Mouse (Mus musculus): ENCODE results near the gene Zbtb12. TPM values are rescaled to one million over a fixed set of nuclear protein-coding genes. Genes with fewer than 3 reads are reported as not detected.
"Not testable (repeated sequence)": the region's sequence is repeated elsewhere in the genome, so short reads cannot be mapped to it uniquely, and the experiment has no call there.

Gene Zbtb12
- 13.2 and 16.3 TPM in 2 replicates for polyA plus RNA-seq (2015; fragmentation: Nextera tagmentation; extraction: Ambion mirVana)

GRCm38 (mm10) chr17:34879336-34879879, at the start of gene Zbtb12:
Zbtb12 (plus strand) TSS chr17:34879483.
- no peaks in the 10 kb centered on the region for H3K4me1 ChIP-seq (replicated peaks)
- H3K4me2 ChIP-seq (replicated peaks): no peak within 1 kb of the TSS
- H3K27ac ChIP-seq: no peak within 1 kb of the TSS
- H3K9me3 ChIP-seq: no peaks in the 10 kb centered on the region
- H3K36me3 ChIP-seq: no peaks in the 10 kb centered on the region
- H3K27me3 ChIP-seq: peaks cover 12% of the 10 kb centered on the region
- 73% methylated on average over 11 of the region's 11 CpGs for WGBS
- H3K4me3 ChIP-seq (replicated peaks): no peak within 1 kb of the TSS
- H3K9ac ChIP-seq (replicated peaks): no peak within 1 kb of the TSS
- ATAC-seq: no peak

GRCm38 (mm10) chr17:34830776-34831175, 48.5 kb upstream of the Zbtb12 start:
- ATAC-seq; H3K4me3 ChIP-seq (replicated peaks): not testable (repeated sequence)

GRCm38 (mm10) chr17:34836155-34836855, 43.0 kb upstream of the Zbtb12 start:
- peak overlapping the region; percentile 70 for H3K4me3 ChIP-seq (replicated peaks)
- peak overlapping the region; percentile 84 for H3K27ac ChIP-seq
- peaks cover 32% of the 10 kb centered on the region for H3K4me1 ChIP-seq (replicated peaks)
- peak; percentile 84 for ATAC-seq
- WGBS: 4% methylated on average over 48 of the region's 48 CpGs
- H3K9ac ChIP-seq (replicated peaks): peak overlapping the region; percentile 81
- peak overlapping the region; percentile 99 for H3K4me2 ChIP-seq (replicated peaks)
- no peaks in the 10 kb centered on the region for H3K27me3 ChIP-seq
- no peaks in the 10 kb centered on the region for H3K9me3 ChIP-seq
- peaks cover 54% of the 10 kb centered on the region for H3K36me3 ChIP-seq

More at GRCm38 (mm10) chr17:34830776-34831175, 48.5 kb upstream of the Zbtb12 start:
- peaks cover 79% of the 10 kb centered on the region for H3K36me3 ChIP-seq
- H3K9ac ChIP-seq (replicated peaks); H3K27ac ChIP-seq; H3K27me3 ChIP-seq; H3K4me2 ChIP-seq (replicated peaks); H3K4me1 ChIP-seq (replicated peaks); H3K9me3 ChIP-seq: not testable (repeated sequence)
- 95% methylated on average over 1 of the region's 1 CpGs for whole genome bisulfite sequencing

GRCm38 (mm10) chr17:34836856-34837221, 42.4 kb upstream of the Zbtb12 start, which contains the start of the genes Stk19 and Dxo:
Stk19 (minus strand) TSS chr17:34836945.
Dxo (plus strand) TSS chr17:34837019.
- H3K4me1 ChIP-seq (replicated peaks): peaks cover 32% of the 10 kb centered on the region
- H3K27ac ChIP-seq: peak within 1 kb of the TSS; percentile 84
- H3K27me3 ChIP-seq: no peaks in the 10 kb centered on the region
- peaks cover 56% of the 10 kb centered on the region for H3K36me3 ChIP-seq
- ATAC-seq: peak; percentile 95
- peak within 1 kb of the TSS; percentile 99 for H3K4me2 ChIP-seq (replicated peaks)
- H3K4me3 ChIP-seq (replicated peaks): peak within 1 kb of the TSS; percentile 70
- H3K9ac ChIP-seq (replicated peaks): peak within 1 kb of the TSS; percentile 81
- WGBS: under 1% methylated on average over 40 of the region's 40 CpGs
- no peaks in the 10 kb centered on the region for H3K9me3 ChIP-seq

GRCm38 (mm10) chr17:34837464-34838324, 41.6 kb upstream of the Zbtb12 start:
- H3K9me3 ChIP-seq: no peaks in the 10 kb centered on the region
- H3K4me3 ChIP-seq (replicated peaks): peak overlapping the region; percentile 70
- peak overlapping the region; percentile 81 for H3K9ac ChIP-seq (replicated peaks)
- H3K4me2 ChIP-seq (replicated peaks): peak overlapping the region; percentile 99
- H3K27me3 ChIP-seq: no peaks in the 10 kb centered on the region
- peak overlapping the region; percentile 84; the same call in 1 of the 2 replicates for H3K27ac ChIP-seq
- WGBS: 38% methylated on average over 43 of the region's 43 CpGs
- peaks cover 32% of the 10 kb centered on the region for H3K4me1 ChIP-seq (replicated peaks)
- peak; percentile 11 for ATAC-seq
- H3K36me3 ChIP-seq: peaks cover 56% of the 10 kb centered on the region

- WGBS: 88% methylated on average over 7 of the region's 7 CpGs
- Histone ChIP-seq H3K9ac (replicated peaks) (no peak overlapping the region), H3K4me1 (replicated peaks) (peaks cover 32% of the 10 kb centered on the region), H3K9me3 (no peaks in the 10 kb centered on the region), H3K27ac (no peak overlapping the region), H3K4me2 (replicated peaks) (no peak overlapping the region), H3K36me3 (peaks cover 57% of the 10 kb centered on the region), H3K4me3 (replicated peaks) (no peak overlapping the region), H3K27me3 (no peaks in the 10 kb centered on the region)
- ATAC-seq: no peak
These were observed 40.5 kb upstream of the Zbtb12 start for GRCm38 (mm10) chr17:34838785-34839184.

- Histone ChIP-seq H3K9me3 (no peaks in the 10 kb centered on the region), H3K9ac (replicated peaks) (no peak overlapping the region), H3K36me3 (peaks cover 73% of the 10 kb centered on the region), H3K4me2 (replicated peaks) (no peak overlapping the region), H3K27ac (no peak overlapping the region), H3K27me3 (no peaks in the 10 kb centered on the region), H3K4me1 (replicated peaks) (peaks cover 21% of the 10 kb centered on the region), H3K4me3 (replicated peaks) (no peak overlapping the region)
- 88% methylated on average over 6 of the region's 6 CpGs for WGBS
- ATAC-seq: no peak
These were observed 38.5 kb upstream of the Zbtb12 start for GRCm38 (mm10) chr17:34840736-34841307.

GRCm38 (mm10) chr17:34844884-34845283, 34.4 kb upstream of the Zbtb12 start:
- H3K4me3 ChIP-seq (replicated peaks): no peak overlapping the region
- no peak overlapping the region for H3K9ac ChIP-seq (replicated peaks)
- 93% methylated on average over 13 of the region's 13 CpGs for WGBS
- H3K36me3 ChIP-seq: peaks cover 84% of the 10 kb centered on the region
- no peak overlapping the region for H3K4me2 ChIP-seq (replicated peaks)
- no peaks in the 10 kb centered on the region for H3K27me3 ChIP-seq
- peaks cover 12% of the 10 kb centered on the region for H3K4me1 ChIP-seq (replicated peaks)
- H3K9me3 ChIP-seq: no peaks in the 10 kb centered on the region
- no peak for ATAC-seq
- no peak overlapping the region for H3K27ac ChIP-seq

- no peak overlapping the region for H3K4me2 ChIP-seq (replicated peaks)
- H3K4me3 ChIP-seq (replicated peaks): no peak overlapping the region
- peaks cover 26% of the 10 kb centered on the region for H3K4me1 ChIP-seq (replicated peaks)
- WGBS: 88% methylated on average over 6 of the region's 6 CpGs
- H3K36me3 ChIP-seq: peaks cover 61% of the 10 kb centered on the region
- H3K27me3 ChIP-seq: no peaks in the 10 kb centered on the region
- no peaks in the 10 kb centered on the region for H3K9me3 ChIP-seq
- H3K27ac ChIP-seq: no peak overlapping the region
- ATAC-seq: no peak
- H3K9ac ChIP-seq (replicated peaks): no peak overlapping the region
These were observed 32.1 kb upstream of the Zbtb12 start for GRCm38 (mm10) chr17:34847192-34847591.

- no peak for ATAC-seq
- WGBS: 95% methylated on average over 7 of the region's 7 CpGs
- Histone ChIP-seq H3K9me3 (no peaks in the 10 kb centered on the region), H3K4me2 (replicated peaks) (no peak overlapping the region), H3K4me3 (replicated peaks) (no peak overlapping the region), H3K9ac (replicated peaks) (no peak overlapping the region), H3K27ac (no peak overlapping the region), H3K4me1 (replicated peaks) (peaks cover 26% of the 10 kb centered on the region), H3K36me3 (peaks cover 61% of the 10 kb centered on the region), H3K27me3 (no peaks in the 10 kb centered on the region)
These were observed 31.7 kb upstream of the Zbtb12 start for GRCm38 (mm10) chr17:34847615-34848014.

GRCm38 (mm10) chr17:34849722-34850516, 29.4 kb upstream of the Zbtb12 start, which contains the start of the genes Skiv2l and Nelfe:
Skiv2l (minus strand) TSS chr17:34850210.
Nelfe (plus strand) TSS chr17:34850391.
- under 1% methylated on average over 52 of the region's 65 CpGs for WGBS
- Histone ChIP-seq H3K9me3 (no peaks in the 10 kb centered on the region), H3K9ac (replicated peaks) (peak within 1 kb of the TSS; percentile 90)

More at GRCm38 (mm10) chr17:34849722-34850516, 29.4 kb upstream of the Zbtb12 start, which contains the start of the genes Skiv2l and Nelfe:
- H3K27ac ChIP-seq: peak within 1 kb of the TSS; percentile 61
- H3K27me3 ChIP-seq: no peaks in the 10 kb centered on the region
- peaks cover 59% of the 10 kb centered on the region for H3K36me3 ChIP-seq
- H3K4me1 ChIP-seq (replicated peaks): peaks cover 26% of the 10 kb centered on the region
- ATAC-seq: peak; percentile 97
- H3K4me2 ChIP-seq (replicated peaks): peak within 1 kb of the TSS; percentile 97
- peak within 1 kb of the TSS; percentile 91 for H3K4me3 ChIP-seq (replicated peaks)

All from midbrain, embryonic 13.5 days (tissue).